Mouse (Mus musculus): ENCODE results near the gene Trip6.

Gene Trip6

GRCm38 (mm10) chr5:137268131-137268910, 45.9 kb downstream of the Trip6 start:
- DNase-seq (ENCODE audit: low spot score), result no peak

DNA sequence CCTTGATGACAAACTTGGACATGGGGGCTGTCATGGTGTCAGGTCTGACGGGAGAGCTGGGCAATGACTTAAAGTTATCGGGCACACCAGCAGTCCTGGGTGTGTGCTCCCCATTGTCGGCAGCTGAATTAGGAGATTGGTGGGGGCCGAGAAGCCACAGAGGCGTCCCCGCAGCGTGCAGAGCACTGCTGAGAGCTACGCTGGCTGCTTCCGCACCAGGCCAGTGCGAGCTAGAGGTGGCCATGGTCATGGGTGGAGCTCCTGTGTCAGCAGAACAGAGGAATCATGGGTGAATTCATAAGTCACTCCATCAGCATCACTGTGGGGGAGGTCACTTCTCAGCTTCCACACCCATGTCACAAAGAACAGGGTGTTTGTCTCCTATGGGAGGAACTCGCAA, 49.4 kb downstream of the Trip6 start:
- DNase-seq (ENCODE audit: low spot score), result no peak

DNA sequence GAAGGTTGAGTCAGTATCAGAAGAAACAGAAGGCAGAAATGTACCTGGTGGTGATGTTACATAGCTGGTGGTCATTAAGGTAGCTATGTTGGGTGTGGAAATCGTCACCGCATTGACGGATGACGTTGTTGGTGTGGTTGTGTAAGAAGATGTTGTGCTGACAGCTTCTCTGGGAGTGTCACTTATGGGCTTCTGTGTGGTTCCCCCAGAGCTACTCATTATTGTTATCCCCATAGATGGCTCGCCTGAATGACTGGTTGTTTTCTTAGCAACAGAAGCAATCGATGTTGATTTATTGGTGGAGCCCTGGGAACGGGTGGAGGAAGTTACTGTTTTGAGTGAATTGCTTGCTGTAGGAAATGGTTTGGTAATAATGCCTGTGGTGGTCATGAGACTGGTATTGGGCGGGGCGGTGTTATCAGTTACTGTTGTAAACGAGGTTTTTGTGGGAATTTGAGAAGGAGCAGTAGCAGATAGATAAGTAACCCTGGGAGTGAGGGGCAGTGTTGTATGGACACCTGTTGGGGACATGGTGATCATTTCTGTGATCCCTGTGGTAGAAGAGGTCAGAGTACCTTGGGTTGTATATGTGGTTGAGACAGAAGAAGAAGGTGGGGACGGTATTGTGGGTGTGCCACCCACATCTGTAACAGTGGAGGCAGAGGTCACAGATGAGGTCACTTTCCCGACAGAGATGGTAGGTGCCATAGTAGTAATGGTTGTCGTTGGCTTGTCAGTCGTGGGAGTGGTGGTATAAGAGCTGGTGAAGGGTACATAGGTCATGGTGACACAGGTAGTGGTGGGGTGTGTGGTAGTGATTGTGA, 50.1 kb downstream of the Trip6 start:
- DNase-seq (ENCODE audit: low spot score), result no peak

Measured in lung, postnatal 25 days (tissue).